Mouse (Mus musculus): ENCODE results near the gene Itpr3.

Gene Itpr3

GRCm38 (mm10) chr17:27070913-27071312, 13.8 kb downstream of the Itpr3 start:
- 90% methylated on average over 7 of the region's 7 CpGs for WGBS

DNA sequence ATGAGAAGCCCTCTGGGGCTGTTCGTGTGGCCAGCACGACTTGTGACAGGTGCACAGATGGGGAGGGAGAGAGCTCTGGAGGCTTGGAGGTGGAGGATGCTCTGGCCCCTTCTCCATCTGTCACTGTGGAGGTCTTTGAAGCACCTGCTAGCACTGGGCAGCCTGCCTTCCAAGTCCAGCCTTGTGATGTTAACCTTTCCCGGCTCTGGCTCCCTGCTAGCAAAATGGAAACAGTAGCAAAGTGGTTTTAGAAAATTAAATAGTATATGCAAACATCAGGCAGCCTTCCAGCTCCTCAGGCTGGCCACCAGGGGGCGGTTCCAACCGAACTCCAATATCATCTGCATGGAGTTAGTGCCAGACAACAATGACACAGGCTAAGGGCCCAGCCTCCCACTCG, 14.5 kb downstream of the Itpr3 start:
- 48% methylated on average over 6 of the region's 6 CpGs for WGBS

DNA sequence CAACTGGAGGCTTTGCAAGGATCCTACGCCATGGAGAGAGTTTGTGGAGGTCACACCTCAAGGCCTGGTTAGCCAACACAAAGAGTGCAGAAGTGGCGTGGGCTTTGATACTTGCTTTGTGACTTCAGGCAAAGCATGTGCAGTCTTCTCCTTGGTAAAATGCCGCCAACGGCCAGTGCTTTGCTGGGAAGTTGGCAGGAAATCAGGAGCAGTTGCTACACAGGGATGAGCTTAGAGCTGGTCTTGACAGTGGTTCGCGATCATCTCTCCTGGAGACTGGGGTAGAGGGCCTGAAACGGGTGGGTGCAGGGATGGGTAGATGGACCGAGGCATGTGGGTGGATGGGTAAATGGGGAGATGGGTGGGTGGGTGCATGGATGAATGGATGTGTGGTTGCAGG, 15.3 kb downstream of the Itpr3 start:
- 67% methylated on average over 8 of the region's 8 CpGs for WGBS

GRCm38 (mm10) chr17:27073126-27073525, 16.0 kb downstream of the Itpr3 start:
- 68% methylated on average over 5 of the region's 5 CpGs for WGBS

- 81% methylated on average over 9 of the region's 9 CpGs for WGBS
Measured at GRCm38 (mm10) chr17:27073778-27074177, 16.7 kb downstream of the Itpr3 start.

GRCm38 (mm10) chr17:27074236-27074635, 17.1 kb downstream of the Itpr3 start:
- 77% methylated on average over 6 of the region's 6 CpGs for WGBS

GRCm38 (mm10) chr17:27074849-27075745, 18.0 kb downstream of the Itpr3 start:
- WGBS, result 81% methylated on average over 17 of the region's 17 CpGs

GRCm38 (mm10) chr17:27077133-27077532, 20.0 kb downstream of the Itpr3 start:
- 96% methylated on average over 7 of the region's 7 CpGs for WGBS

- WGBS, result 86% methylated on average over 6 of the region's 6 CpGs
Measured at GRCm38 (mm10) chr17:27077920-27078319, 20.8 kb downstream of the Itpr3 start.

DNA sequence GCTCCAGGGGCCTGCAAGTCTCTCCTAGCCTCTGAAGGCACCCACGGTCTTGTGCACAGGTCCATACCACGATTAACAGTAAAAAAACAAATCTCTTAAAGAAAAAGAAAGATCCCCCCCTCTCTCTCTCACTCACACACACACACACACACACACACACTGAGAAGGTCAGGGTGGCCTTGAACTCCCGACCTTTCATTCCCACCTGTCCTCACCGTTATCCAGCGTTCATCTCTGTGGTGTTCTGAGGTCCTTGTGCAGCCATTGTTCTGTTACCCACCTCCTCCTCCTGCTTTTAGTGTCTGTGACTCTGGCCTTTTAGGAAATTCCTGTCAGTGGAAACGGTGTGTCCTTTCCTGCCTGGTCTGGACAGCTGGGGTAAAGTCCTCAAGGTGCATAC, 21.4 kb downstream of the Itpr3 start:
- 86% methylated on average over 6 of the region's 6 CpGs for WGBS

DNA sequence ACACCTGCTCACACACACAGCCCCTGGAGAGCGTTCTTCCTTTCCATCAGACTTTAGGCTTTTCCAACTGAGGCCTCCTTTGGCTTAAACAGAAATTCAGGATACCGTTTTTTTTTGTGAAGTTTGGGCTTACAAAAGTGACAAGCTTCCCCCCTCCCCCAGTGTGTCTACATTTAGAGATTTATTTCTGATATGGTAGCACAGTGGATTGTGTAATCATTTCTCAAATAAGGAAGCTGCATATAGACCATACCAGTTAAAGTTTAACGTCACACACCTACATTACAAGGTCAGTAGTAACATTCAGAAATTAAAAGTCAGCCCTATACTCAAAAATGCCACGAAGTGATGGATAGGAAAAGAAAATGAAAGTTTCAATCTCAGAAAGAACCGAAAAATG, 24.8 kb downstream of the Itpr3 start:
- WGBS, result 73% methylated on average over 5 of the region's 5 CpGs

GRCm38 (mm10) chr17:27082796-27083195, 25.7 kb downstream of the Itpr3 start:
- 62% methylated on average over 8 of the region's 8 CpGs for WGBS

GRCm38 (mm10) chr17:27083601-27084000, 26.5 kb downstream of the Itpr3 start:
- WGBS, result 80% methylated on average over 9 of the region's 9 CpGs

DNA sequence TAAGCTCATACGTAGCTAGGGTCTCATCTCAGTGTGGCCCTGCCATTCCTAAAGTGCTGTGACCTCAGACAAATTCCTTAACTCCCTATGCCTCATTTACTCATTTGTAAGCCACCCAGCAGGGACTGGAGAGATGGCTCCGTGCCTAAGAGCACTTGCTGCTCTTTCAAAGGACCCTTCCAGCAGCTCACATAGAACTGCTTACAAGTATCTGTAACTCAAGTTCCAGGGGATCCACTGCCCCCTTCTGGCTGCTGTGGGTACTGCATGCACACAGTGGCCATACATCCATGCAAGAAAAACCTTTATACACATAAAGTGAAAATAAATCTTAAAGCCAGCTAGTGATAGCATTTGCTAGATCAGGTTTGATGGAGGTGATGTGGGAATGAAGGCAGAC, 28.6 kb downstream of the Itpr3 start:
- WGBS, result 58% methylated on average over 2 of the region's 2 CpGs

DNA sequence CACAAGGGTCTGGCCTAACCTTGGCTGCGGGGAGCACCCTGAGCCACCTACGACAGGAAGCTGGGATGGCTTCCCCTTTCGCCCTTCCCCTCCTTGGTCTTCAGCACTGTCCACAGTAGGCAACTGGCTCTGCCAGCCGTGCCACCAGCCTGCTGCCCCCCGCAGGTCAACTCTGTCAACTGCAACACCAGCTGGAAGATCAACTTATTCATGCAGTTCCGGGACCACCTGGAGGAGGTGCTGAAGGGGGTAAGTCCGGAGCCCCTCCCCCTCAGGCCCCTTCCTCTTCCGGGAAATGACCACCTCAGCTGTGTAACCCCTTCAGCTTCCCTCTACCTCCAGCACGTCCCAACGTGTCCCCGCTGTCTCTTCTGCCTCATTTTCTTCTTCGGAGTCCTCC, 30.3 kb downstream of the Itpr3 start:
- 50% methylated on average over 12 of the region's 12 CpGs for WGBS

DNA sequence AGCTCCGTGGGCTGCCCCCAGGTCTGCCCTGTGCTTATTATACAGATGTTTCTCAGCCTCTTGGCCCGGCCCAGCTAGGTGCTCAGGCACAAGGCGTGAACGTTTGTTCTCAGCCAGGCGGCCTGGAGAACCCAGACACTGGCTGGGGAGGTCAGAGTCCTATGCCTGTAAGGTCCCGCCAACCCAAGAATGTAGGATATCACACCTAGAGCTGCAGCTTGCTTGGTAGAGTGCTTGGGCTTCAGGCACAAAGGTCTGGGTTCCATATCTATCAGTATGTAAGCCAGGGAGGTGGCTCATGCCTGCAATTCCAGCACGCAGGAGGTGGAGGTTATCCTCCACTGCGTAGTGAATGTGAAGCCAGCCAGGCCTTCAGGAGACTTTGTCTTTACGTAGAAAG, 33.0 kb downstream of the Itpr3 start:
- 89% methylated on average over 9 of the region's 9 CpGs for whole genome bisulfite sequencing

- 18% methylated on average over 13 of the region's 13 CpGs for WGBS
Measured at GRCm38 (mm10) chr17:27095690-27096089, 38.6 kb downstream of the Itpr3 start.

DNA sequence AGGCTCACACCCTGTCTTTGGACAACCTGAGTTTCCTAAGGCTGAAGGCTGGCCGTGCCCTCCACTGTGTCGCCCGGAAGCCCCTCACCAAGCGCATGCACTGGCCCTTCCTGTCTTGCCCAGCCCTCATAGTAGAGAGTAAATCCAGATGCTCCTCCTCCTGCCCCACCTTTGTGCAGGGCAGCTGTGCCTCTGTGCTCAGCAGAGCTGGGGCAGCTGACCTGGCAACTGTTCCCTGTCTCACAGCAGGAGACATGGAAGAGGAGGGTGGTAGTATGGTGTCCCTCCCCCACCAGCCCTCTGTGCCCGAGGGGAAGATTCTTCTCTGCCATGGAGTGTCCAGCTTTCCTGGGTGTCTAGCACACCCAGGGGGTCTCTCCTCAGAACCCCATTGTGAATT, 44.6 kb downstream of the Itpr3 start:
- 91% methylated on average over 5 of the region's 5 CpGs for WGBS

DNA sequence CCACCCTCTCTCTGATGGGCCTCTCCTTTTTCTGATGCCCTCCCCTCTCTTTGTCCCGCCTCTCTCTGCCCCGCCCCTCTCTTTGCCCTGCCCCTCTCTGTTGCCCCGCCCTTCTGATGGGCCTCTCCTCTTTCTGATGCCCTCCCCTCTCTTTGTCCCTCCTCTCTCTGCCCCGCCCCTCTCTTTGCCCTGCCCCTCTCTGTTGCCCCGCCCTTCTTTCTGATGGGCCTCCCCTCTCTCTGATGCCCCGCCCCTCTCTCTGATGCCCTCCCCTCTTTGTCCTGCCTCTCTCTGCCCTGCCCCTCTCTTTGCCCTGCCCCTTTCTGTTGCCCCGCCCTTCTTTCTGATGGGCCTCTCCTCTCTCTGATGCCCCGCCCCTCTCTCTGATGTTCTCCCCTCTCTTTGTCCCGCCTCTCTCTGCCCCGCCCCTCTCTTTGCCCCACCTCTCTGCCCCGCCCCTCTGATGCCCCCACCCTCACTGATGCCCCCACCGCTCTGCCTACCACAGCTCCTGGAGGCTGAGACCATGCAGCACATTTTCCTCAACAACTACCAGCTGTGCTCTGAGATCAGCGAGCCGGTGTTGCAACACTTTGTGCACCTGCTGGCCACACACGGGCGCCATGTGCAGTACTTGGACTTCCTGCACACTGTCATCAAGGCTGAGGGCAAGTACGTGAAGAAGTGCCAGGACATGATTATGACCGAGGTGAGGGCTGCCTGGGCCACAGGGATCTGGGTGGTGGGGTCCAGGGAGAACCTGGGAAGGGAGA, 48.8 kb downstream of the Itpr3 start:
- 85% methylated on average over 12 of the region's 18 CpGs for WGBS

- 90% methylated on average over 9 of the region's 9 CpGs for WGBS
Measured at GRCm38 (mm10) chr17:27106745-27107144, 49.6 kb downstream of the Itpr3 start.

DNA sequence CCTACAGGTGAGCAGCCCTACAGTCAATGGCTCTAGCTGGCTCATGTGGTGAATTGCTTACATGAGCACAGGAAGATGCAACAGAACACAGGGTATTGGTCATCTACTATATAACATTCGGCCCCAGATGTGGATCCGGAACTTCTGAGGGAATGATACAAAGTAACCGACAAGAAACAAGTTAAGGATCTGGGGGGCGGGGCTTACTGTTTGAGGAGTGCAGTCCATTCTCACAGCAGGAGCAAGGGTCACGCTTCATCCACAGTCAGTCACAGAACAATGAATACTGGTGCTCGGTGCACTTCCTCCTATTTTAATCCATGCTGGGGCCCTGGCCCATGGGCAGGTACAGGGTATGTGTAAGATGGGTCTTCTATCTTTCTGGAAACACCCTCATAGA, 50.8 kb downstream of the Itpr3 start:
- WGBS, result 86% methylated on average over 6 of the region's 6 CpGs

DNA sequence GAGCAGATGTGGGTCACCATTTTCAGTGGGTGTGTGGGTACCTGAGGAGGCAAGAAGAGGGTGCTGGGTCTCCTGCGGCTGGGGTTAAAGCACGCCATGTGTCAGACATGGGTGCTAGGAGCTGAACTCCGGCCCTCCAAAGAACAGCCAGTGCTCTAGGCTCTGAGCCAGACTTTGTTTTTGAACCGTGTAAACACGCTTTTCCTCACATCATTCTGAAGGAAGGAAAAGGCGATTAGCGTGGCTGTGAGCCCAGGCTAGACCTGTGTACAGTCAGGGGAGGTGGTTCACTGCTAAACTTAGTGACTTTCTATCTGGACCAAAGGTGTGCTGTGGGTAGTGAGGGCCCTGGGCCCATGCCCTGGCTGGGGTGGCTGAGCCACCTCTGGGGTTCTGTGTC, 53.0 kb downstream of the Itpr3 start:
- 77% methylated on average over 7 of the region's 7 CpGs for WGBS

Measured in cerebral cortex, adult 2 months (tissue).